Mouse (Mus musculus) midbrain, postnatal 0 days (tissue): ENCODE measurements around the gene Tmem51. TPM values are rescaled to one million over a fixed set of nuclear protein-coding genes. Genes with fewer than 3 reads are reported as not detected.

Source experiments
- ATAC-seq: fragments of 200-750 bp; cut with Nextera tagmentation; 2 replicates; pipeline ENCODE4 v1.8.0; 2017; ENCODE audit warnings: moderate number of reproducible peaks, mild to moderate bottlenecking, moderate TSS enrichment, moderate library complexity; ENCODE audit not compliant: low FRiP score
- DNase-seq: peaks from one replicate; pipeline ENCODE4 v3.0.0-alpha.2; 2015; ENCODE audit warnings: low spot score
- H3K27ac ChIP-seq: fragments of 300-500 bp; sonication (generic); 2 replicates; pipeline ENCODE4 v1.5.1; 2014; ENCODE audit warnings: low read depth, mild to moderate bottlenecking, low read length, mixed read lengths
- H3K27me3 ChIP-seq: fragments of 300-500 bp; sonication (generic); 2 replicates; pipeline ENCODE4 v1.6.1; 2014; ENCODE audit warnings: low read length, control low read depth, mixed read lengths; ENCODE audit not compliant: insufficient read depth
- H3K36me3 ChIP-seq: fragments of 300-500 bp; sonication (generic); 2 replicates; pipeline ENCODE4 v1.6.1; 2014; ENCODE audit warnings: low read length, control low read depth, mixed read lengths; ENCODE audit not compliant: insufficient read depth
- H3K4me1 ChIP-seq: fragments of 300-500 bp; sonication (generic); 2 replicates; pipeline ENCODE4 v1.6.1; 2014; ENCODE audit warnings: mild to moderate bottlenecking, control low read depth, antibody characterized with exemption, low read length, mixed read lengths; ENCODE audit not compliant: insufficient read depth
- H3K4me2 ChIP-seq: fragments of 300-500 bp; sonication (generic); 2 replicates; pipeline ENCODE4 v1.6.1; 2014; ENCODE audit warnings: low read depth, mild to moderate bottlenecking, low read length, mixed read lengths; ENCODE audit not compliant: poor library complexity, severe bottlenecking
- H3K4me3 ChIP-seq: fragments of 300-500 bp; sonication (generic); 2 replicates; pipeline ENCODE4 v1.5.1; 2014; ENCODE audit warnings: low read depth, mild to moderate bottlenecking, low read length, moderate library complexity
- H3K9ac ChIP-seq: fragments of 300-500 bp; sonication (generic); replicated peaks from 2 replicates; pipeline ENCODE4 v1.6.1; 2014; ENCODE audit warnings: mild to moderate bottlenecking, low read length, moderate library complexity, mixed read lengths; ENCODE audit not compliant: poor library complexity, severe bottlenecking
- H3K9me3 ChIP-seq: fragments of 300-500 bp; sonication (generic); 2 replicates; pipeline ENCODE4 v1.6.1; 2016; ENCODE audit warnings: low read length, control low read depth
- CTCF ChIP-seq: IDR thresholded peaks from 2 replicates; pipeline ENCODE4 v1.5.1; 2016; ENCODE audit warnings: antibody characterized with exemption, mild to moderate bottlenecking
- WGBS: fragments of 180-500 bp; shearing (Covaris S2); extraction: QIAGEN DNeasy Blood & Tissue Kit; methylation state at CpG from one replicate; pipeline ENCODE4 v1.1.7; 2014; 5-methylcytosine and 5-hydroxymethylcytosine counted together
- polyA plus RNA-seq: library from polyadenylated mRNA; unstranded; fragments of >200 nt; fragmentation: Nextera tagmentation; extraction: Ambion mirVana; gene quantifications from 2 replicates; pipeline ENCODE4 v1.2.1, GENCODE M21; 2015
- total RNA-seq: library from RNA; depleted of rRNA; stranded (reverse); fragments of >200 nt; gene quantifications from 2 replicates; pipeline ENCODE4 v1.2.3, GENCODE M21; 2014

Tmem51 gene
- total and polyA plus RNA-seq, 2 experiments from 2014 or later = 5.9 to 7.9 TPM

DNA sequence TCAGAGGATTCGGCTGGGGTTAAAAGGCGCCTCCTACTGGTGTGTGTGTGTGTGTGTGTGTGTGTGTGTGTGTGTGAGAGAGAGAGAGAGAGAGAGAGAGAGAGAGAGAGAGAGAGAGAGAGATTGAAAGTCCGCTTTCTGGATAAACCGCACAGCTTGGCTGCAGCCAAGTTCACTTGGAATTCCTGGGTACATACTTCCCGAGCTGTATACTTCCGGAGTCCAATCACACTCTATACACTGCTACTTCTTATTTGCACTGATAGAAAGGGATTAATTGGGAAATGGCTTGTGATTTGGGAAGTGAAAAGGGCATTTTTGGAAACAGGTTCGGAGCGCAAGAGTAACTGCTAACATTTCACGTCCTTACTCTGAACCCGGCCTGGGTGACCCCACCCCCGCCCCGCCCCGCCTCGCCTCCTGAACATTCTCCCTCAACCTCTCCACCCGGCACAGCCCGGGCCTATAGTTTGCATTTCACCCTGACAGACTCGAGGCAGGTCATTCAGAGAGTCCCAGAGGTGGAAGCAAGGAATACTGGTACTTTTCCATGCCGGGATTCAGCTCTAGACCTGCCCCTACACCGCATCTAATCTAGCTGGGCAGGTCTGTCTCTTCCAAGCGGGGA lies 946 bp upstream of the Tmem51 start:
- Histone ChIP-seq H3K9me3 (no peaks in the 10 kb centered on the region), H3K36me3 (no peaks in the 10 kb centered on the region), H3K4me3 (peak overlapping the region; percentile 58), H3K4me1 (peaks cover 11% of the 10 kb centered on the region; the same call in 1 of the 2 replicates), H3K9ac (no peak overlapping the region), H3K4me2 (peak overlapping the region; percentile 100), H3K27ac (no peak overlapping the region), H3K27me3 (peaks cover 13% of the 10 kb centered on the region)
- WGBS = 7% methylated on average over 20 of the region's 20 CpGs
- ATAC-seq (no peak), DNase-seq (no peak)
- TF ChIP-seq CTCF = peak; percentile 31

DNA sequence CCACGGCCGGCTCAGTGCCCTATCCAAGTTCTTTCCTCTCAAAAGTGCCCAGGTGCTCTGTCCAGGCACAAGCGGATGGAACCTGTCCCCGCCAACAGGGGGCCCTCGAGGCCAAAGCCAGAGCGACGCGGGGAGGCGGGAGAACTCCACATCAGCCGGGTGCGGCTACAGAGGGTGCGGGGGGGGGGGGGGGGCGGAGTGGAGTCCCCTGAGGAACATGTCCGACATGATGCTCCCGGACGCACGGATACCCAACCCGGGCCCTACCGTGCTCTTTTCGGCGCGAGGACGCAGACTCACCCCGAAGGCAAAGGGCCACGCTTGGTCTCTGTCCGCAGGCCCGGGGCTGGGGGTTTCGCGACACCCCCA lies 358 bp downstream of the Tmem51 start:
- H3K27ac ChIP-seq = no peak overlapping the region
- ATAC-seq (peak; percentile 44; the same call in 1 of the 2 replicates), DNase-seq (peak; percentile 56)
- H3K4me2 ChIP-seq = peak overlapping the region; percentile 100
- H3K9me3 ChIP-seq = no peaks in the 10 kb centered on the region
- peaks cover 13% of the 10 kb centered on the region for H3K27me3 ChIP-seq
- TF ChIP-seq CTCF = peak; percentile 65
- peak overlapping the region; percentile 44 for H3K9ac ChIP-seq
- peaks cover 11% of the 10 kb centered on the region; the same call in 1 of the 2 replicates for H3K4me1 ChIP-seq
- WGBS = under 1% methylated on average over 26 of the region's 29 CpGs
- H3K4me3 ChIP-seq = peak overlapping the region; percentile 58
- no peaks in the 10 kb centered on the region for H3K36me3 ChIP-seq

DNA sequence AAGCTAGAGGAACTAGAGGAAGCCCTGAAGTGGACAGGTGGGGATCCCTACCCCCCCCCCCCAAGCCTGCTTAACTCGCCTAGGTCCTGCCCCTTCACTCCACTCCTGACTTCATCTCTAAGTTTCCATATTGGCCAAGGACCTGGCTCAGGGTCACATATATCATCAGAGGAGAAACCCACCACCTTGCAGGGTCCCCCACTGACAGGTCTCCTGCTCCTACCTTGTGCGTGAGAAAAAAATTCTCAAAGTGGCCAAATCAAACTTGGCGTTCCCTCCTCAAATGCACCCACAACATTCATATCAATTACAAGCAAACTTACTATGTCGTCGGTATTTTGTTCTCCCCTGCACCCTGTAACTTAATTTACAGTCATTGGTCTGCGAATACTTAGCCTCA lies 911 bp downstream of the Tmem51 start:
- no peaks in the 10 kb centered on the region for H3K36me3 ChIP-seq
- H3K27me3 ChIP-seq = peaks cover 13% of the 10 kb centered on the region
- H3K4me1 ChIP-seq = peaks cover 11% of the 10 kb centered on the region; the same call in 1 of the 2 replicates
- 55% methylated on average over 6 of the region's 6 CpGs for WGBS
- DNase-seq (no peak), ATAC-seq (no peak)
- H3K27ac ChIP-seq = no peak overlapping the region
- no peak for TF ChIP-seq CTCF
- peak overlapping the region; percentile 100 for H3K4me2 ChIP-seq
- H3K9me3 ChIP-seq = no peaks in the 10 kb centered on the region
- peak overlapping the region; percentile 58 for H3K4me3 ChIP-seq
- H3K9ac ChIP-seq = no peak overlapping the region

DNA sequence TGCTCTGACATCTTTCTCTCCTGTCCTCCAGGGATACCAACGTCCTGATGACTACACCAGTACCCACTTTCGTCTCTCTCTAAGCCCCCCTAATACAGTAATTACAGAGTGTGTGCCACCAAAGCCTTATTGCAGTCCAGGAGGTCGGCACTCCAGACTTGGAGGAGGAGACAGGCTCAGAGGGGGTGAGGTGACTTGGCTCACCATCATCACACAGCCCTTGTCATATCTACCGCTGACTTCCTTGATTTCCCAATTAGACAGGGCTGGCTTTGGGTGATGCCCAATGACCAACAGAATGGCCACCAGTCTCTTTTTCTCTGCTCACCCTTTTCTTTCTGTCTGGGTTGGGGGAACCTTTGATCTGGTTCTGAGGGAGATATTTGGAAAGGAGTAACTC lies 1.4 kb downstream of the Tmem51 start:
- no peaks in the 10 kb centered on the region for H3K9me3 ChIP-seq
- no peak overlapping the region for H3K4me3 ChIP-seq
- TF ChIP-seq CTCF = no peak
- H3K27me3 ChIP-seq = peaks cover 13% of the 10 kb centered on the region
- no peak overlapping the region for H3K4me2 ChIP-seq
- H3K27ac ChIP-seq = no peak overlapping the region
- 75% methylated on average over 4 of the region's 4 CpGs for WGBS
- no peaks in the 10 kb centered on the region for H3K36me3 ChIP-seq
- H3K4me1 ChIP-seq = peaks cover 11% of the 10 kb centered on the region; the same call in 1 of the 2 replicates
- ATAC-seq (no peak), DNase-seq (no peak)
- H3K9ac ChIP-seq = no peak overlapping the region

DNA sequence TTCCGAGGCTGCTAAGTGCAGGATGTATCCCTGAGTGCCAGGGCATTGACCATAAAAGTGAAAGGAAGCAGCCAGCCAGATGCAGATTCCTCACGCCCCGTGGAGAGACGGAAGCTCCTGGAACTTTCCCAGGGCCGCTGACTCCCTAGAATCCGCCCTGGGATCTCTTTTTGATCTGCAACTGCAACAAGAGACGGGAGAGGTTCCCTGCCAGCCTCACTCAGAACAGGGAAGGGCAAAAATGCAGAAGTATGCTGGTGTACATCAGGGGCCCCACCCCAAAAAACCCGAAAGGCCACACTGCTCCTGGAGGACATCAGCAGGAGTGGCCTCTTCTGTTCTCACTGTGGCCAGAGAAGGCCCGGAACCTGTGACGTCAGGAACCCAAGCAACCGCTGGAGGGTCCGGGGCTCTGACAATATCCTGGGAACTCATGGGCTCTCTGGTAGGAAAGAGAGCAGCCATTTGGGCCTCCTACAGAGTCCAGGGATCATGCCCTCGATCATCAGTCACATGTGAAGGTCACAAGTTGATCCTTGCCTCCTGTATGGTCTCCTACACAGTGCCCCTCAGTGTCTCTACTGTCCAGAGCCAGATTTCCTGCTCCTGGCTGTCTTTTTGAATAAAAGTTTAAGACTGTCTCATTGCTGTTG lies 2.3 kb downstream of the Tmem51 start:
- ATAC-seq = no peak
- Histone ChIP-seq H3K9me3 (no peaks in the 10 kb centered on the region), H3K27ac (no peak overlapping the region; the same call in 1 of the 2 replicates)

More for the DNA sequence above, 2.3 kb downstream of the Tmem51 start:
- TF ChIP-seq CTCF = no peak
- peaks cover 11% of the 10 kb centered on the region; the same call in 1 of the 2 replicates for H3K4me1 ChIP-seq
- peaks cover 13% of the 10 kb centered on the region for H3K27me3 ChIP-seq
- peak; percentile 29 for DNase-seq
- no peaks in the 10 kb centered on the region for H3K36me3 ChIP-seq
- H3K4me2 ChIP-seq = no peak overlapping the region
- WGBS = 59% methylated on average over 13 of the region's 13 CpGs
- H3K9ac ChIP-seq = no peak overlapping the region
- no peak overlapping the region for H3K4me3 ChIP-seq
